8 mouse cellular contexts compared by ENCODE assay signal in the genomic region with DNA sequence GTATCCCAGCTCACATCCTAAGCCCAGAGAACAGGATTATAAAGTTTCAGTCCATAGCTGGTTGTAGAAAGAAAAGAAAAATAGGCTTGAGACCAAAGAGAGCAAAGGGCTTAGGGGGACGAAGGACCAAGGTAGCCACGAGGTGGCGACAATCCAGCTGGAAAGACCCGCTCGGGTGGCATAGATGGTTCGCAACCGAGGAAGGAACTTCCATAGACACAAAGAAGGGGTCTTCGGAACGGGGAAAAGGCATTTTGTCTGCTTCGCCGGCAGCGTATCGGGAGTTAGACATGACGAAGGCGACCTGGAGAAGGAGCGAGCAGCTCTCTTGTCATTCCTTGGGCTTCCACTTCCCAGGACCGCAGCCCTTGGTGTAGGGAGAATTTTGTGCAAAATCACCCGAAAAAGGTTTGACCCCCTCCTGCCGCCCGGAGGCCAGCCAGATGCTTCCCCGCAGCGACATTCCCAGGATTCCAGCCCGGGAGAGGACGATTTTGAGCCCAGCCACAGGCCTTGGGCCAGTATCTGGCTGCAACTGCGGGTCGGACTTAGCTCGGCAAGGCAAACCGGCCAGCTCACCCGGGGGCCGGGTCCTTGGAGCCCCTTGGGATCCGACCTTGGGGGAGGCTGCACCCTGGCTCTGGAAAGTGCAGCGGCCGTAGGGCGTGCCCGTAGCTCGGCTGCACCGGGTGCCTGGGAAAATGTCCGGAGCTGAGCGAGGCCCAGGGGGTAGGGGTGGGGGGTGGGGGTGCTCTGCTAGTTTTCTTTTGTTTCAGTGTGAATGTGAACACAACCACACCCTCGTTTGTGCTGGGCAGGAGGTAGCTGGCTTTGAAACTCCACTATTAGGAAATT.
A peak's percentile ranks its signal among the peaks of the same experiment; 100 is the strongest.
DNase-seq lines count a peak whose midpoint lies in the region; ATAC-seq and TF ChIP-seq lines count a peak whose summit lies in the region.

No protein-coding gene starts in this region.

- peak overlapping the region; percentile 89 for H3K4me2 ChIP-seq in hindbrain, embryonic 11.5 days (replicated peaks; ENCODE audit: low read depth, low read length)
- peak overlapping the region; percentile 92 for H3K4me2 ChIP-seq in lung, postnatal 0 days (replicated peaks; ENCODE audit: low read depth, low read length)

- TF ChIP-seq POLR2A in cerebellum, adult 2 months (IDR thresholded peaks at IDR 0.05; ENCODE audit: borderline replicate concordance, insufficient read depth, low read length), result no peak

- DNase-seq in MN1 (ENCODE audit: low spot score), result peak; percentile 78
- peak; percentile 84 for DNase-seq in cerebellum, adult 2 months
- peak; percentile 37 to 72 for DNase-seq in frontal cortex, postnatal 10 days (ENCODE audit: low spot score in 2 of 2)
- peak; percentile 92 for DNase-seq in hindbrain, embryonic 11.5 days (ENCODE audit: low spot score)
- DNase-seq in layer of hippocampus, adult 9-11 months, result peak; percentile 61
- DNase-seq in lung, postnatal 0 days (ENCODE audit: low spot score), result peak; percentile 93
- DNase-seq in ovary, postnatal 10 days (ENCODE audit: low spot score), result peak; percentile 69
- peak; percentile 64 to 80 for DNase-seq in thymus, postnatal 10 days (ENCODE audit: low spot score in 2 of 2)

- ATAC-seq in hindbrain, embryonic 11.5 days (ENCODE audit: low FRiP score), result peak; percentile 82
- ATAC-seq in lung, postnatal 0 days, result peak; percentile 53

- under 1% methylated on average over 40 of the region's 40 CpGs for WGBS in cerebellum, adult 2 months
- under 1% methylated on average over 40 of the region's 40 CpGs for WGBS in hindbrain, embryonic 11.5 days
- under 1% methylated on average over 39 of the region's 40 CpGs for WGBS in lung, postnatal 0 days

- peak; percentile 79 for TF ChIP-seq CTCF in cerebellum, adult 2 months (IDR thresholded peaks at IDR 0.05; ENCODE audit: borderline replicate concordance, insufficient read depth, low read depth, low read length)
- peak; percentile 86 for TF ChIP-seq CTCF in lung, postnatal 0 days (IDR thresholded peaks at IDR 0.05)

- H3K9me3 ChIP-seq in hindbrain, embryonic 11.5 days (ENCODE audit: control insufficient read depth, low read length), result no peaks in the 10 kb centered on the region
- no peaks in the 10 kb centered on the region for H3K9me3 ChIP-seq in lung, postnatal 0 days (ENCODE audit: low read length)

- H3K9ac ChIP-seq in hindbrain, embryonic 11.5 days (ENCODE audit: low read depth, low read length), result peak overlapping the region; percentile 96
- peak overlapping the region; percentile 83 for H3K9ac ChIP-seq in lung, postnatal 0 days (replicated peaks; ENCODE audit: low read depth)

- peak overlapping the region; percentile 88 for H3K4me3 ChIP-seq in cerebellum, adult 2 months (replicated peaks; ENCODE audit: insufficient read depth, low read depth, low read length)
- peak overlapping the region; percentile 51 for H3K4me3 ChIP-seq in hindbrain, embryonic 11.5 days (ENCODE audit: low read depth, low read length)
- peak overlapping the region; percentile 57 for H3K4me3 ChIP-seq in lung, postnatal 0 days (ENCODE audit: low read depth, low read length)

- no peaks in the 10 kb centered on the region for H3K36me3 ChIP-seq in hindbrain, embryonic 11.5 days (ENCODE audit: control insufficient read depth, insufficient read depth, low read length)
- no peaks in the 10 kb centered on the region; the same call in 1 of the 2 replicates for H3K36me3 ChIP-seq in lung, postnatal 0 days (ENCODE audit: insufficient read depth, low read length)

- H3K4me1 ChIP-seq in cerebellum, adult 2 months (ENCODE audit: control insufficient read depth, insufficient read depth, low read length), result peaks cover 5% of the 10 kb centered on the region; the same call in 1 of the 2 replicates
- H3K4me1 ChIP-seq in hindbrain, embryonic 11.5 days (replicated peaks; ENCODE audit: control insufficient read depth, insufficient read depth, low read length), result no peaks in the 10 kb centered on the region; the same call in 1 of the 2 replicates
- peaks cover 3% of the 10 kb centered on the region; the same call in 1 of the 2 replicates for H3K4me1 ChIP-seq in lung, postnatal 0 days (ENCODE audit: insufficient read depth, low read depth, low read length)

- peak; percentile 60 for TF ChIP-seq EP300 in lung, postnatal 0 days (IDR thresholded peaks at IDR 0.05)

- H3K27me3 ChIP-seq in cerebellum, adult 2 months (ENCODE audit: control insufficient read depth, insufficient read depth, low read length), result no peaks in the 10 kb centered on the region
- H3K27me3 ChIP-seq in hindbrain, embryonic 11.5 days (ENCODE audit: control insufficient read depth, insufficient read depth, low read length), result no peaks in the 10 kb centered on the region
- no peaks in the 10 kb centered on the region for H3K27me3 ChIP-seq in lung, postnatal 0 days (replicated peaks; ENCODE audit: insufficient read depth, low read length)

- peak overlapping the region; percentile 93 for H3K27ac ChIP-seq in cerebellum, adult 2 months (ENCODE audit: insufficient read depth, low read length)
- H3K27ac ChIP-seq in hindbrain, embryonic 11.5 days (ENCODE audit: low read depth, low read length), result peak overlapping the region; percentile 92
- H3K27ac ChIP-seq in lung, postnatal 0 days (ENCODE audit: low read length), result peak overlapping the region; percentile 96

Comparison
In these comparisons a context has a peak if more than half of its experiments do, and no peak if none do; other contexts are left out.
1. Peak in every context shown above with its lines: DNase-seq, ATAC-seq, H3K4me3 ChIP-seq and H3K27ac ChIP-seq.